Mouse (Mus musculus): ENCODE data around the gene Znhit3.

- TF ChIP-seq POLR2A (IDR thresholded peaks at IDR 0.05; ENCODE audit: low read depth, low read length) (no peak), CTCF (conservative IDR thresholded peaks at IDR 0.05; ENCODE audit: insufficient read depth, insufficient read length, low read depth, low read length) (no peak; the same call in 1 of the 2 replicates)
Measured at GRCm38 (mm10) chr11:84943948-84944347, 27.8 kb upstream of the Znhit3 start.
